Mouse (Mus musculus) liver, embryonic 14.5 days (tissue): ENCODE data around the gene Tvp23b.

Source experiments
- CTCF ChIP-seq: IDR thresholded peaks from 2 replicates; pipeline ENCODE4 v1.5.1; 2016; ENCODE audit warnings: antibody characterized with exemption, low read depth, control low read depth
- EP300 ChIP-seq: IDR thresholded peaks from 2 replicates; pipeline ENCODE4 v1.6.1; 2016; ENCODE audit warnings: antibody characterized with exemption, low read depth

DNA sequence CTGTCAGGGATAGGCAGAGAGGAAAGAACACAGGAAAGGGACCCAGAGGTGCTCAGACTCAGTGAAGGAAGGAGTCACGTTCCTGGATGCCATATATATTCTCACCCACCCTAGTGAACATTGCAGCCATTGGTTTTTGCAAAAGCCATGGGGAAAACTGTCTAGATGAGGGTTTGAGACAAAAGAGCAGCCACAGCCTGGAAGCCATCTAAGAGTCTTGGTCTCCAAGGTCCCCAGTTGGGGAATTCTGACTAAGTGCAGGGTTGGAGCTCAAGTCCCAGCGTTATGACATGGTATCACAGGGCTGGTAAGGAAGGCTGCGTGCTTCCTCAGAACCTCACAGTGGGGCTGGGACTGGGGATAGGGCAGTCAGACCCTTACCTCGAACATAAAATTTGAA lies 13.7 kb upstream of the Tvp23b start:
- TF ChIP-seq EP300 (no peak), CTCF (no peak)
